Mouse (Mus musculus) intestine, postnatal 0 days (tissue): ENCODE results near the gene Shld2. TPM values are rescaled to one million over a fixed set of nuclear protein-coding genes. Genes with fewer than 3 reads are reported as not detected.
"Not testable (repeated sequence)": the region's sequence is repeated elsewhere in the genome, so short reads cannot be mapped to it uniquely, and the experiment has no call there.

ENCODE experiments used
- ATAC-seq: fragments of 200-750 bp; cut with Nextera tagmentation; 2 replicates; pipeline ENCODE4 v1.8.0; 2017; ENCODE audit warnings: mild to moderate bottlenecking, moderate TSS enrichment, moderate library complexity
- H3K27ac ChIP-seq: fragments of 300-500 bp; sonication (generic); 2 replicates; pipeline ENCODE4 v1.5.1; 2014; ENCODE audit warnings: mild to moderate bottlenecking, low read depth, low read length, moderate library complexity
- H3K27me3 ChIP-seq: fragments of 300-500 bp; sonication (generic); replicated peaks from 2 replicates; pipeline ENCODE4 v1.6.1; 2014; ENCODE audit warnings: low read length, mixed read lengths; ENCODE audit not compliant: control insufficient read depth, insufficient read depth
- H3K36me3 ChIP-seq: fragments of 300-500 bp; sonication (generic); 2 replicates; pipeline ENCODE4 v1.6.1; 2014; ENCODE audit warnings: mild to moderate bottlenecking, moderate library complexity; ENCODE audit not compliant: control insufficient read depth, insufficient read depth
- H3K4me1 ChIP-seq: fragments of 300-500 bp; sonication (generic); replicated peaks from 2 replicates; pipeline ENCODE4 v1.6.1; 2014; ENCODE audit warnings: antibody characterized with exemption, low read length, mixed read lengths; ENCODE audit not compliant: control insufficient read depth, insufficient read depth
- H3K4me2 ChIP-seq: fragments of 300-500 bp; sonication (generic); replicated peaks from 2 replicates; pipeline ENCODE4 v1.6.1; 2014; ENCODE audit warnings: low read depth, mild to moderate bottlenecking, moderate library complexity
- H3K4me3 ChIP-seq: fragments of 300-500 bp; sonication (generic); 2 replicates; pipeline ENCODE4 v1.5.1; 2014; ENCODE audit warnings: low read depth, low read length
- H3K9ac ChIP-seq: fragments of 300-500 bp; sonication (generic); 2 replicates; pipeline ENCODE4 v1.6.1; 2014; ENCODE audit warnings: mild to moderate bottlenecking, low read depth, low read length
- H3K9me3 ChIP-seq: fragments of 300-500 bp; sonication (generic); 2 replicates; pipeline ENCODE4 v1.6.1; 2016; ENCODE audit warnings: mixed run types; ENCODE audit not compliant: control insufficient read depth
- CTCF ChIP-seq: sonication (generic); IDR thresholded peaks from 2 replicates; pipeline ENCODE4 v1.5.1; 2016; ENCODE audit warnings: low read depth, mild to moderate bottlenecking, control low read depth, antibody characterized with exemption, moderate library complexity
- WGBS: fragments of 180-500 bp; shearing (Covaris S2); extraction: QIAGEN DNeasy Blood & Tissue Kit; methylation state at CpG from one replicate; pipeline ENCODE4 v1.1.7; 2014; 5-methylcytosine and 5-hydroxymethylcytosine counted together
- polyA plus RNA-seq: library from polyadenylated mRNA; unstranded; fragments of >200 nt; fragmentation: Nextera tagmentation; extraction: Ambion mirVana; gene quantifications from 2 replicates; pipeline ENCODE4 v1.2.1, GENCODE M21; 2015

The Shld2 gene
- polyA plus RNA-seq, 1 experiment from 2014 or later: 3.1 TPM

- H3K9ac ChIP-seq: no peak overlapping the region
- no peak overlapping the region for H3K4me2 ChIP-seq
- no peaks in the 10 kb centered on the region for H3K9me3 ChIP-seq
- H3K27me3 ChIP-seq: no peaks in the 10 kb centered on the region
- no peak for TF ChIP-seq CTCF
- 84% methylated on average over 4 of the region's 4 CpGs for WGBS
- no peaks in the 10 kb centered on the region for H3K36me3 ChIP-seq
- H3K27ac ChIP-seq: no peak overlapping the region
- H3K4me3 ChIP-seq: no peak overlapping the region
- H3K4me1 ChIP-seq: no peaks in the 10 kb centered on the region
- no peak for ATAC-seq
Measured at GRCm38 (mm10) chr14:34279726-34280125, 30.6 kb downstream of the Shld2 start.

GRCm38 (mm10) chr14:34275225-34275624, 35.1 kb downstream of the Shld2 start:
- H3K9ac ChIP-seq: no peak overlapping the region
- H3K27me3 ChIP-seq: no peaks in the 10 kb centered on the region
- WGBS: 33% methylated on average over 4 of the region's 4 CpGs
- H3K4me2 ChIP-seq: no peak overlapping the region
- H3K4me3 ChIP-seq: no peak overlapping the region
- no peaks in the 10 kb centered on the region for H3K9me3 ChIP-seq
- ATAC-seq: peak; percentile 94
- H3K4me1 ChIP-seq: no peaks in the 10 kb centered on the region
- H3K36me3 ChIP-seq: no peaks in the 10 kb centered on the region
- no peak overlapping the region for H3K27ac ChIP-seq
- TF ChIP-seq CTCF: no peak

GRCm38 (mm10) chr14:34274141-34274540, 36.2 kb downstream of the Shld2 start:
- Histone ChIP-seq H3K4me3 (no peak overlapping the region), H3K27ac (no peak overlapping the region), H3K9ac (no peak overlapping the region), H3K9me3 (no peaks in the 10 kb centered on the region), H3K36me3 (no peaks in the 10 kb centered on the region), H3K4me1 (no peaks in the 10 kb centered on the region), H3K27me3 (no peaks in the 10 kb centered on the region), H3K4me2 (no peak overlapping the region)
- ATAC-seq: no peak
- no peak for TF ChIP-seq CTCF
- WGBS: 61% methylated on average over 3 of the region's 3 CpGs

GRCm38 (mm10) chr14:34273280-34273679, 37.0 kb downstream of the Shld2 start:
- no peaks in the 10 kb centered on the region for H3K9me3 ChIP-seq
- no peak overlapping the region for H3K9ac ChIP-seq
- H3K4me2 ChIP-seq: no peak overlapping the region
- no peaks in the 10 kb centered on the region for H3K27me3 ChIP-seq
- peak; percentile 76 for TF ChIP-seq CTCF
- no peaks in the 10 kb centered on the region for H3K4me1 ChIP-seq
- H3K4me3 ChIP-seq: no peak overlapping the region
- WGBS: 35% methylated on average over 2 of the region's 2 CpGs
- ATAC-seq: no peak
- no peak overlapping the region for H3K27ac ChIP-seq
- no peaks in the 10 kb centered on the region for H3K36me3 ChIP-seq

GRCm38 (mm10) chr14:34268046-34268445, 42.2 kb downstream of the Shld2 start:
- no peak for TF ChIP-seq CTCF
- no peaks in the 10 kb centered on the region for H3K27me3 ChIP-seq
- no peaks in the 10 kb centered on the region for H3K9me3 ChIP-seq
- ATAC-seq: no peak
- no peak overlapping the region for H3K4me3 ChIP-seq
- no peaks in the 10 kb centered on the region for H3K36me3 ChIP-seq
- H3K27ac ChIP-seq: no peak overlapping the region
- no peaks in the 10 kb centered on the region for H3K4me1 ChIP-seq
- H3K4me2 ChIP-seq: no peak overlapping the region
- 51% methylated on average over 9 of the region's 9 CpGs for WGBS
- H3K9ac ChIP-seq: no peak overlapping the region

GRCm38 (mm10) chr14:34258525-34258924, 51.8 kb downstream of the Shld2 start:
- not testable (repeated sequence) for H3K4me2 ChIP-seq, H3K4me1 ChIP-seq, ATAC-seq, H3K9ac ChIP-seq, H3K36me3 ChIP-seq, H3K27me3 ChIP-seq, H3K27ac ChIP-seq, H3K9me3 ChIP-seq, H3K4me3 ChIP-seq
- WGBS: 77% methylated on average over 3 of the region's 3 CpGs

GRCm38 (mm10) chr14:34253261-34253660, 57.0 kb downstream of the Shld2 start:
- no peak for ATAC-seq
- Histone ChIP-seq H3K27me3 (no peaks in the 10 kb centered on the region), H3K27ac (no peak overlapping the region), H3K9me3 (no peaks in the 10 kb centered on the region), H3K4me2 (no peak overlapping the region), H3K36me3 (no peaks in the 10 kb centered on the region), H3K4me3 (no peak overlapping the region), H3K4me1 (no peaks in the 10 kb centered on the region), H3K9ac (no peak overlapping the region)
- TF ChIP-seq CTCF: no peak
- WGBS: 75% methylated on average over 4 of the region's 4 CpGs
